Mouse (Mus musculus) neural tube, embryonic 10.5 days (tissue): Measurements from ENCODE around the gene Zbtb22.

Source experiments
- DNase-seq: peaks from one replicate; pipeline ENCODE4 v3.0.0-alpha.2; 2017; ENCODE audit warnings: low spot score; ENCODE audit errors: extremely low spot score

Gene Zbtb22

DNA sequence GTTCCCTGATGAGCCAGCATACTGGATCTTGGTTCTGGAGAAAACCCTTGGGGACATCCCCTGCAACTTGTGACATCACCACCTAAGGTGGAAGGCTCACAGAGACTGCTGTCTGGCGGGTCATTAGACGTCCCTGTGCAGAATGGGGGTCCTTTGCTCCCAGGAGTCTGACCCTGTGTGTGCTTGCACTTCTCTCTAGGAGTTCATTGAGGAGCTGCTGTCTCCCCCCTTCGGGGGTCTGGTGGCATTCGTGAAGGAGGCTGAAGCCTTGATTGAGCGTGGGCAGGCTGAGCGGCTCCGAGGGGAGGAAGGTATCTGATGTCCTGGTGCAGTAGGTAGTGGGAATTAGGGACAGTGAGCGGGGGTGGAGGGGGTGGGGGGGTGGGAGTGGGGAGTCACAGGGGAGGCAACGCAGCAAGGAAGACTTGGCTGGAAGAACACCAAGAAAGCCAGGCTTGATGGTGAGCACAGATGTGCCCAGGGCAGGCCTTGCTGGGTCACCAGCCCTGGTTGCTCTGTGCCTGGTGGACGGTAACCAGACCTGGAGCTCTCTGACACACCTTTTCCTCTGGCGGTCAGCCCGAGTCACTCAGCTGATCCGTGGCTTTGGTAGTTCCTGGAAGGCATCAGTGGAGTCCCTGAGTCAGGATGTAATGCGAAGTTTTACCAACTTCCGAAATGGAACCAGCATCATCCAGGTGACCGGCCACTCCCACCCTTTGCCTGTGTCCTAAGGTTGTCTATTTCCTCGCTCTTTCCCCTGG lies 49.6 kb downstream of the Zbtb22 start:
- no peak for DNase-seq

DNA sequence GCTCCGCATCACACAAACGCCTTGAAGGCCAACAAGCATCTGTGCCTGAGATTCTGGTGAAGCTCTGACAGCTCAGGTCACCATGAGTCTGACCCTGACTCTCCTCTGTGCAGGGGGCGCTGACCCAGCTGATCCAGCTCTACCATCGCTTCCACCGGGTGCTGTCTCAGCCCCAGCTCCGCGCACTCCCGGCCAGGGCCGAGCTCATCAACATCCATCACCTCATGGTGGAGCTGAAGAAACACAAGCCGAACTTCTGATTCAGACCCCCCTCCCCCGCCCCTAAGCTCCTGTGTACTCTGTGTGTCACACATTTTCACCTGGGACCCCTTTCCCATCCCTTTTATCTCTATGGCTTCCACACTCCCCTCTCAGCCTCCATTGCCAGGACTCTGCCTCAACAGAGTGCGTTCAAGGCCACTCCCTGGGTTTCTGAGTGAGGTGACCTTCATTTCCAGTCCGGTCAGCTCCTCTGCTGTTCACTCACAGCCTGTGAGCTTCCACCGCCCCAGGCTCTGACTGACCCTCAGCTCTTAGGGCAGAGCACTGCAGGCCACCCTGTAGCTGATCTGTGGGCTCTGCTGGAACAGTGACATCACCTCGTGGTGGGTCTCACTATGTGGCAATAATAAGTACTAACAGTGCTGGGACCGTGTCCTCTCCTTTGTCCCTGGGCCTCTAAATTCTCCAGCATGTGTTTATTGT lies 50.3 kb downstream of the Zbtb22 start:
- no peak for DNase-seq

DNA sequence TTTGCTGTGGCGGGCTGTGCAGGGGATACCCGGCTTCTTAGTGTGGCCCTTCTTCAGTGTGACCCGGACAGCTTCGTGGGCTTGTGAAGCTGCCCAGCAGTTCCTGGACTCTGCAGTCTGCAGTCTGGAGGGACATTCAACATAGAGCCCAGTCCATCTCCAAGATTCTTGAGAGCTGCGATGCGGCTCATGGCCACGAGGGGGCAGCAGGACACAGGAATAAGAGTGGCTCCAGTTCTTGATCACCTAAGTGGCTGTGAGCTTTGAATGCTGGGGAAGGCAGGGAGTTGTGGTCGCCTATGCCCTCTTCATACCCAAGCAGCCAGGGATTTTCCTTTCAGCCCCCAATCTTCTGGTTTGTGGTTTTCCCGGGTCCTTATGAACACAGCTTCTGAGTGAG lies 52.8 kb downstream of the Zbtb22 start:
- DNase-seq = peak; percentile 88
